Comparison of ENCODE assay signal across 7 mouse cellular contexts in genomic region chr12:9052075-9052829, GRCm38 (mm10). TPM values are rescaled to one million over a fixed set of nuclear protein-coding genes. Genes with fewer than 3 reads are reported as not detected.
A peak's percentile ranks its signal among the peaks of the same experiment; 100 is the strongest.
DNase-seq lines count a peak whose midpoint lies in the region; ATAC-seq lines count a peak whose summit lies in the region.

No protein-coding gene starts in this region.

- 57% methylated on average over 8 of the region's 8 CpGs for WGBS in limb, embryonic 11.5 days
- WGBS in midbrain, embryonic 15.5 days = 58% methylated on average over 8 of the region's 8 CpGs

- H3K4me2 ChIP-seq in limb, embryonic 11.5 days (ENCODE audit: low read depth, severe bottlenecking) = no peak overlapping the region
- no peak overlapping the region for H3K4me2 ChIP-seq in midbrain, embryonic 15.5 days

- peak; percentile 91 for ATAC-seq in granulocyte monocyte progenitor cell, adult 5-6 weeks (replicated peaks; ENCODE audit: poor library complexity, severe bottlenecking)
- peak; percentile 61; the same call in 1 of the 2 replicates for ATAC-seq in limb, embryonic 11.5 days (ENCODE audit: insufficient number of reproducible peaks, low FRiP score, low TSS enrichment, low read depth)
- ATAC-seq in midbrain, embryonic 15.5 days (replicated peaks) = peak; percentile 94

- peak; percentile 75 for DNase-seq in adrenal gland, adult 2 months
- DNase-seq in embryo, embryonic 9.5 days (ENCODE audit: extremely low spot score) = peak; percentile 74
- peak; percentile 88 for DNase-seq in kidney, adult 18-20 months
- peak; percentile 90 for DNase-seq in limb, embryonic 11.5 days (ENCODE audit: low spot score)
- DNase-seq in spleen, adult 18-20 months = peak; percentile 51 to 80

- H3K27me3 ChIP-seq in limb, embryonic 11.5 days (ENCODE audit: control insufficient read depth, insufficient read depth, low read length) = no peaks in the 10 kb centered on the region
- no peaks in the 10 kb centered on the region for H3K27me3 ChIP-seq in midbrain, embryonic 15.5 days (replicated peaks)

- H3K4me1 ChIP-seq in limb, embryonic 11.5 days (ENCODE audit: control insufficient read depth, insufficient read depth, low read length) = peaks cover 7% of the 10 kb centered on the region
- no peaks in the 10 kb centered on the region for H3K4me1 ChIP-seq in midbrain, embryonic 15.5 days

- H3K4me3 ChIP-seq in limb, embryonic 11.5 days (ENCODE audit: low read depth, low read length) = no peak overlapping the region
- H3K4me3 ChIP-seq in midbrain, embryonic 15.5 days = no peak overlapping the region

- H3K36me3 ChIP-seq in limb, embryonic 11.5 days (ENCODE audit: control insufficient read depth, insufficient read depth, low read length) = no peaks in the 10 kb centered on the region
- no peaks in the 10 kb centered on the region for H3K36me3 ChIP-seq in midbrain, embryonic 15.5 days (replicated peaks)

- H3K9ac ChIP-seq in limb, embryonic 11.5 days (ENCODE audit: low read length) = no peak overlapping the region
- H3K9ac ChIP-seq in midbrain, embryonic 15.5 days = no peak overlapping the region

- no peak overlapping the region for H3K27ac ChIP-seq in limb, embryonic 11.5 days (replicated peaks; ENCODE audit: low read depth, low read length)
- no peak overlapping the region for H3K27ac ChIP-seq in midbrain, embryonic 15.5 days

- no peaks in the 10 kb centered on the region for H3K9me3 ChIP-seq in limb, embryonic 11.5 days (ENCODE audit: control insufficient read depth, low read length)
- no peaks in the 10 kb centered on the region for H3K9me3 ChIP-seq in midbrain, embryonic 15.5 days

RNA-seq across cellular contexts. Expression of gene Ttc32, which starts 22.5 kb away (rescaled TPM):
- total RNA-seq in adrenal gland, adult 2 months (2021) = 10 to 100 TPM; 13.8 to 14.5 TPM
- polyA plus RNA-seq in adrenal gland, adult 2 months (2012; rRNA removed) = 15.3 and 19.7 TPM in 2 replicates
- 35.6 and 51.0 TPM in 2 replicates for total RNA-seq in granulocyte monocyte progenitor cell, adult 5-6 weeks (2014; fragmentation: Nextera tagmentation)
- total RNA-seq in granulocyte monocyte progenitor cell, adult 5-6 weeks (2017) = 26.2 and 29.0 TPM in 2 replicates
- polyA plus RNA-seq in limb, embryonic 11.5 days (2014; fragmentation: Nextera tagmentation; extraction: Ambion mirVana) = 15.4 and 17.1 TPM in 2 replicates
- 6.8 and 7.0 TPM in 2 replicates for polyA plus RNA-seq in midbrain, embryonic 15.5 days (2015; fragmentation: Nextera tagmentation; extraction: Ambion mirVana)
